Mouse (Mus musculus) ES-E14 (cell line): Measurements from ENCODE around the gene Fam151a.

Source experiments
- CHD2 ChIP-seq: IDR thresholded peaks from 2 replicates; pipeline ENCODE4 v1.6.1; 2014; ENCODE audit warnings: mild to moderate bottlenecking, low read depth, low read length, inconsistent platforms
- HCFC1 ChIP-seq: IDR thresholded peaks from 2 replicates; pipeline ENCODE4 v1.6.1; 2012; ENCODE audit warnings: low read length, inconsistent platforms, borderline replicate concordance; ENCODE audit not compliant: insufficient read depth
- MAFK ChIP-seq: IDR thresholded peaks from 2 replicates; pipeline ENCODE4 v1.6.1; 2014; ENCODE audit warnings: mild to moderate bottlenecking, low read depth, low read length, inconsistent platforms; ENCODE audit not compliant: insufficient read depth
- ZC3H11A ChIP-seq: IDR thresholded peaks from 2 replicates; pipeline ENCODE4 v1.6.1; 2012; ENCODE audit warnings: low read depth, mild to moderate bottlenecking, inconsistent platforms, low read length, borderline replicate concordance
- ZNF384 ChIP-seq: IDR thresholded peaks from 2 replicates; pipeline ENCODE4 v1.6.1; 2012; ENCODE audit warnings: low read depth, low read length, inconsistent platforms

- TF ChIP-seq HCFC1 (no peak), MAFK (no peak), CHD2 (no peak), ZC3H11A (no peak), ZNF384 (no peak)
Measured at GRCm38 (mm10) chr4:106787830-106788229, 54.1 kb downstream of the Fam151a start.
